Mouse (Mus musculus) heart, embryonic 14.5 days (tissue): Measurements from ENCODE around the gene Ccpg1os. TPM values are rescaled to one million over a fixed set of nuclear protein-coding genes. Genes with fewer than 3 reads are reported as not detected.

ENCODE experiments used
- ATAC-seq: fragments of 200-750 bp; cut with Nextera tagmentation; 2 replicates; pipeline ENCODE4 v1.8.0; 2017; ENCODE audit warnings: low read depth, moderate TSS enrichment; ENCODE audit not compliant: insufficient number of reproducible peaks, insufficient read depth, low FRiP score
- H3K27ac ChIP-seq, 2 experiments: fragments of 200-500 bp in 1 of 2; fragments of 300-500 bp in 1 of 2; sonication (generic) in 1 of 2; replicated peaks in 1 of 2; 2 replicates each; pipeline ENCODE4 v1.5.1; 2012 to 2014; ENCODE audit warnings: low read depth in 2 of 2, low read length in 2 of 2, control low read depth in 1 of 2, mild to moderate bottlenecking in 1 of 2, mixed read lengths in 1 of 2; ENCODE audit not compliant: control insufficient read depth in 1 of 2, insufficient read depth in 1 of 2
- H3K27me3 ChIP-seq: fragments of 300-500 bp; sonication (generic); 2 replicates; pipeline ENCODE4 v1.6.1; 2014; ENCODE audit warnings: mild to moderate bottlenecking, low read length, control low read depth; ENCODE audit not compliant: control insufficient read depth, insufficient read depth
- H3K36me3 ChIP-seq: fragments of 300-500 bp; sonication (generic); 2 replicates; pipeline ENCODE4 v1.6.1; 2014; ENCODE audit warnings: mild to moderate bottlenecking, control low read depth, low read length, mixed read lengths; ENCODE audit not compliant: control insufficient read depth, insufficient read depth
- H3K4me1 ChIP-seq, 2 experiments: fragments of 200-500 bp in 1 of 2; fragments of 300-500 bp in 1 of 2; sonication (generic) in 1 of 2; 2 replicates each; pipeline ENCODE4 v1.6.1; 2012 to 2014; ENCODE audit warnings: low read length in 2 of 2, control low read depth in 1 of 2, mixed read lengths in 1 of 2; ENCODE audit not compliant: control insufficient read depth in 2 of 2, insufficient read depth in 2 of 2
- H3K4me2 ChIP-seq: fragments of 300-500 bp; sonication (generic); 2 replicates; pipeline ENCODE4 v1.6.1; 2014; ENCODE audit warnings: mild to moderate bottlenecking, low read length
- H3K4me3 ChIP-seq, 2 experiments: fragments of 200-500 bp in 1 of 2; fragments of 300-500 bp in 1 of 2; sonication (generic) in 1 of 2; 2 replicates each; pipeline ENCODE4 v1.5.1; 2012 to 2014; ENCODE audit warnings: low read length in 2 of 2, mild to moderate bottlenecking in 2 of 2, control low read depth in 1 of 2, low read depth in 1 of 2, moderate library complexity in 1 of 2; ENCODE audit not compliant: control insufficient read depth in 1 of 2, insufficient read depth in 1 of 2
- H3K9ac ChIP-seq: fragments of 300-500 bp; sonication (generic); 2 replicates; pipeline ENCODE4 v1.6.1; 2014; ENCODE audit warnings: mild to moderate bottlenecking, low read length
- H3K9me3 ChIP-seq: fragments of 300-500 bp; sonication (generic); 2 replicates; pipeline ENCODE4 v1.6.1; 2016; ENCODE audit warnings: low read length, control low read depth; ENCODE audit not compliant: control insufficient read depth
- WGBS: fragments of 180-500 bp; shearing (Covaris S2); extraction: QIAGEN DNeasy Blood & Tissue Kit; methylation state at CpG from one replicate; pipeline ENCODE4 v1.1.7; 2014; 5-methylcytosine and 5-hydroxymethylcytosine counted together
- microRNA-seq: library from miRNA; unstranded; fragments of <30 nt; microRNA quantifications from one replicate; pipeline ENCODE4, GENCODE M21; 2016
- polyA plus RNA-seq: library from polyadenylated mRNA; unstranded; fragments of >200 nt; fragmentation: Nextera tagmentation; extraction: Ambion mirVana; gene quantifications from 2 replicates; pipeline ENCODE4 v1.2.1, GENCODE M21; 2014

Gene Ccpg1os
- polyA plus RNA-seq, 1 experiment from 2014 or later, result 19.1 TPM

DNA sequence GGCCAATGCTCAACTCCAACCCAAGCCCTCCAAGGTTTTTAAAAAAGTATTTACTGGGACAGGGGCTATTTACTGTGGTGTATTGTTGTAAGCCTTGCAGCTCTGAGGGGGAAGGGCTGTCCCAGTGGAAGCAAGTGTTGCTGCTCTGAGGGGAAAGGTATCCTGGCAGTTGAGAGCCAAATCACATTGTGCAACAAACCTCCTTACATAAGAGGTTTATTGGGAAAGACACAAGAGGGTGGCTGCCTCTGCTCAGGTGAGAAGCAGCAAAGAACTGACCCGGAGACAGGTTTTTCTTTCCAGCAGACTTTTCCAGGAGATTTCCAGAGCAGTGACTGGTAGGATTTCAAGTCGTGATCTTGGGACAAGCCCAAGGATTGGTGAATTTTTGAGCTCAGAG is 48.9 kb downstream of the Ccpg1os start:
- Histone ChIP-seq H3K27me3 (no peaks in the 10 kb centered on the region), H3K27ac (no peak overlapping the region), H3K9ac (no peak overlapping the region), H3K4me3 (no peak overlapping the region), H3K4me2 (no peak overlapping the region), H3K36me3 (no peaks in the 10 kb centered on the region), H3K4me1 (no peaks in the 10 kb centered on the region), H3K9me3 (no peaks in the 10 kb centered on the region)
- ATAC-seq, result no peak
- WGBS, result 66% methylated on average over 2 of the region's 2 CpGs

- Histone ChIP-seq H3K4me1 (no peaks in the 10 kb centered on the region), H3K9ac (no peak overlapping the region), H3K27ac (no peak overlapping the region), H3K4me3 (no peak overlapping the region), H3K4me2 (no peak overlapping the region), H3K27me3 (no peaks in the 10 kb centered on the region), H3K9me3 (no peaks in the 10 kb centered on the region), H3K36me3 (no peaks in the 10 kb centered on the region)
- no peak for ATAC-seq
- WGBS, result 79% methylated on average over 4 of the region's 4 CpGs
Observed at GRCm38 (mm10) chr9:72935309-72935708, 49.9 kb downstream of the Ccpg1os start.

- H3K9ac ChIP-seq, result no peak overlapping the region
- 74% methylated on average over 13 of the region's 13 CpGs for WGBS
- no peaks in the 10 kb centered on the region for H3K9me3 ChIP-seq
- H3K4me3 ChIP-seq, result no peak overlapping the region
- H3K4me2 ChIP-seq, result no peak overlapping the region
- no peak for ATAC-seq
- H3K27ac ChIP-seq, result no peak overlapping the region
- 0 out of 2 replicates have a peak, but pooled peaks cover 5% of the 10 kb centered on the region for H3K36me3 ChIP-seq
- peaks cover 7% of the 10 kb centered on the region; the same call in 1 of the 2 replicates for H3K27me3 ChIP-seq
- H3K4me1 ChIP-seq, result peaks cover 3 to 5% of the 10 kb centered on the region in 2 experiments; a peak in 2 of 4 replicates
Observed at GRCm38 (mm10) chr9:72931166-72931790, 53.9 kb downstream of the Ccpg1os start.

Small RNA genes lying within 50 kb of the gene (microRNA-seq; reads per million reads assigned to microRNA genes)
- not detected for gene Gm27353

Other genes with a start within 250 kb of the Ccpg1os start
- gene Prtg, start 178.5 kb downstream of the Ccpg1os start, polyA plus RNA-seq, result 0.82 and 1.1 TPM in 2 replicates
- gene Pygo1, start 59.7 kb downstream of the Ccpg1os start, polyA plus RNA-seq, result 2.9 and 3.2 TPM in 2 replicates
- 0.74 and 0.78 TPM in 2 replicates for gene Dyx1c1, start 26.6 kb downstream of the Ccpg1os start, polyA plus RNA-seq
- gene Gm44503, start 26.5 kb downstream of the Ccpg1os start, polyA plus RNA-seq, result not detected in 2 replicates
- gene Ccpg1, start within 50 bp of the Ccpg1os start, polyA plus RNA-seq, result 29.8 and 31.3 TPM in 2 replicates
- gene Pigb, start 55.0 kb upstream of the Ccpg1os start, polyA plus RNA-seq, result 7.2 and 9.4 TPM in 2 replicates
- 1.4 and 1.6 TPM in 2 replicates for gene Rab27a, start 59.5 kb upstream of the Ccpg1os start, polyA plus RNA-seq
- not detected in 2 replicates for gene Khdc3, start 116.5 kb upstream of the Ccpg1os start, polyA plus RNA-seq
- gene Gm20509, start 117.1 kb upstream of the Ccpg1os start, polyA plus RNA-seq, result not detected in 2 replicates
- 87.7 and 92.9 TPM in 2 replicates for gene Rsl24d1, start 128.0 kb upstream of the Ccpg1os start, polyA plus RNA-seq